In genomic region chr9:58199381-58200269, GRCm38 (mm10) we compare ENCODE assay signal across 9 mouse cellular contexts. TPM values are rescaled to one million over a fixed set of nuclear protein-coding genes. Genes with fewer than 3 reads are reported as not detected.
DNase-seq lines count a peak whose midpoint lies in the region; ATAC-seq and TF ChIP-seq lines count a peak whose summit lies in the region.
"Had no signal": no experiment of that assay in that cellular context is flagged by ENCODE, and none has a peak within 500 bp of the region (broad histone marks: within the 10 kb centered on the region; RNA-seq: fewer than 3 reads in every experiment).

No protein-coding gene starts in this region.

- H3K36me3 ChIP-seq in heart, embryonic 12.5 days, result no peaks in the 10 kb centered on the region
- no peaks in the 10 kb centered on the region for H3K36me3 ChIP-seq in ES-Bruce4 (ENCODE audit: control insufficient read depth, insufficient read depth, low read length, poor library complexity, severe bottlenecking)
- H3K36me3 ChIP-seq in forebrain, embryonic 11.5 days (ENCODE audit: control insufficient read depth, insufficient read depth, low read length), result no peaks in the 10 kb centered on the region
- H3K36me3 ChIP-seq in limb, embryonic 14.5 days (ENCODE audit: control insufficient read depth, insufficient read depth, low read length), result no peaks in the 10 kb centered on the region
- no peaks in the 10 kb centered on the region for H3K36me3 ChIP-seq in liver, embryonic 11.5 days (ENCODE audit: control insufficient read depth, insufficient read depth, low read length)

- no peak for TF ChIP-seq CTCF in ES-Bruce4 (IDR thresholded peaks at IDR 0.05; ENCODE audit: low read depth, low read length)

- peak overlapping the region; percentile 38 for H3K4me3 ChIP-seq in heart, embryonic 12.5 days
- peak overlapping the region; percentile 5 for H3K4me3 ChIP-seq in ES-Bruce4 (ENCODE audit: low read depth, low read length)
- peak overlapping the region; percentile 30 for H3K4me3 ChIP-seq in forebrain, embryonic 11.5 days (ENCODE audit: low read depth, low read length)
- H3K4me3 ChIP-seq in limb, embryonic 14.5 days (replicated peaks; ENCODE audit: low read length), result peak overlapping the region; percentile 25
- H3K4me3 ChIP-seq in liver, embryonic 11.5 days (ENCODE audit: low read depth, low read length), result no peak overlapping the region

- H3K9ac ChIP-seq in heart, embryonic 12.5 days, result no peak overlapping the region
- H3K9ac ChIP-seq in ES-Bruce4 (ENCODE audit: low read depth, poor library complexity, severe bottlenecking), result no peak overlapping the region
- peak overlapping the region; percentile 61 for H3K9ac ChIP-seq in forebrain, embryonic 11.5 days (ENCODE audit: low read length)
- H3K9ac ChIP-seq in limb, embryonic 14.5 days (ENCODE audit: low read depth, low read length, severe bottlenecking), result no peak overlapping the region
- H3K9ac ChIP-seq in liver, embryonic 11.5 days (ENCODE audit: low read depth, low read length), result no peak overlapping the region

- no peak for TF ChIP-seq POLR2A in ES-Bruce4 (IDR thresholded peaks at IDR 0.05; ENCODE audit: insufficient read depth, low read length)
- no peak for TF ChIP-seq POLR2A in limb, embryonic 14.5 days (IDR thresholded peaks at IDR 0.05; ENCODE audit: borderline replicate concordance, extremely low read depth, insufficient read depth, insufficient read length)

- DNase-seq in heart, adult 9 months (ENCODE audit: low spot score in 2 of 2), result no peak
- DNase-seq in forebrain, embryonic 11.5 days (ENCODE audit: low spot score), result peak; percentile 54
- DNase-seq in limb, embryonic 14.5 days (ENCODE audit: low spot score), result peak; percentile 35
- no peak for DNase-seq in liver, embryonic 11.5 days (ENCODE audit: low spot score)
- DNase-seq in lung, postnatal 25 days (ENCODE audit: low spot score), result no peak

- peak overlapping the region; percentile 70 for H3K4me2 ChIP-seq in heart, embryonic 12.5 days
- peak overlapping the region; percentile 45 for H3K4me2 ChIP-seq in forebrain, embryonic 11.5 days (ENCODE audit: low read depth, low read length, severe bottlenecking)
- peak overlapping the region; percentile 50 for H3K4me2 ChIP-seq in limb, embryonic 14.5 days (replicated peaks; ENCODE audit: low read depth, low read length, severe bottlenecking)
- no peak overlapping the region for H3K4me2 ChIP-seq in liver, embryonic 11.5 days

- WGBS in heart, embryonic 12.5 days, result 1% methylated on average over 41 of the region's 41 CpGs
- 1% methylated on average over 41 of the region's 41 CpGs for WGBS in forebrain, embryonic 11.5 days
- 3% methylated on average over 41 of the region's 41 CpGs for WGBS in limb, embryonic 14.5 days
- WGBS in liver, embryonic 11.5 days, result 2% methylated on average over 41 of the region's 41 CpGs

- TF ChIP-seq EP300 in ES-Bruce4 (IDR thresholded peaks at IDR 0.05; ENCODE audit: insufficient read depth, low read depth, low read length), result no peak

- no peak overlapping the region for H3K27ac ChIP-seq in heart, embryonic 12.5 days (ENCODE audit: poor library complexity, severe bottlenecking)
- H3K27ac ChIP-seq in ES-Bruce4 (ENCODE audit: insufficient read depth, low read length), result no peak overlapping the region
- peak overlapping the region; percentile 37 for H3K27ac ChIP-seq in forebrain, embryonic 11.5 days (ENCODE audit: low read depth, low read length)
- H3K27ac ChIP-seq in limb, embryonic 14.5 days (replicated peaks; ENCODE audit: low read depth, low read length), result no peak overlapping the region
- H3K27ac ChIP-seq in liver, embryonic 11.5 days (ENCODE audit: low read depth, low read length), result no peak overlapping the region

- no peak for ATAC-seq in heart, embryonic 12.5 days (ENCODE audit: insufficient number of reproducible peaks, low FRiP score)
- no peak for ATAC-seq in forebrain, embryonic 11.5 days (replicated peaks; ENCODE audit: low FRiP score)
- ATAC-seq in limb, embryonic 14.5 days (ENCODE audit: low FRiP score, low read depth), result 0 out of 2 replicates have a peak, but pooled peaks have one; percentile 9
- ATAC-seq in liver, embryonic 11.5 days (replicated peaks; ENCODE audit: low FRiP score), result no peak
- ATAC-seq in erythroid progenitor cell, adult 5-6 weeks (replicated peaks; ENCODE audit: low FRiP score, poor library complexity, severe bottlenecking), result no peak

- peaks cover 60% of the 10 kb centered on the region for H3K4me1 ChIP-seq in heart, embryonic 12.5 days (replicated peaks)
- H3K4me1 ChIP-seq in ES-Bruce4 (ENCODE audit: control insufficient read depth, insufficient read depth, low read length), result no peaks in the 10 kb centered on the region
- H3K4me1 ChIP-seq in forebrain, embryonic 11.5 days (replicated peaks; ENCODE audit: control insufficient read depth, insufficient read depth, low read length), result peaks cover 55% of the 10 kb centered on the region
- peaks cover 49% of the 10 kb centered on the region for H3K4me1 ChIP-seq in limb, embryonic 14.5 days (ENCODE audit: control insufficient read depth, insufficient read depth, low read length)
- H3K4me1 ChIP-seq in liver, embryonic 11.5 days (replicated peaks; ENCODE audit: control insufficient read depth, insufficient read depth, low read length), result peaks cover 8% of the 10 kb centered on the region

- peaks cover 93% of the 10 kb centered on the region for H3K27me3 ChIP-seq in heart, embryonic 12.5 days (replicated peaks)
- peaks cover 7% of the 10 kb centered on the region; the same call in 1 of the 2 replicates for H3K27me3 ChIP-seq in ES-Bruce4 (ENCODE audit: control insufficient read depth, insufficient read depth, low read length, poor library complexity, severe bottlenecking)
- H3K27me3 ChIP-seq in forebrain, embryonic 11.5 days (ENCODE audit: control insufficient read depth, insufficient read depth, low read length), result peaks cover 84% of the 10 kb centered on the region
- H3K27me3 ChIP-seq in limb, embryonic 14.5 days (ENCODE audit: control insufficient read depth, insufficient read depth, low read length), result peaks cover 85% of the 10 kb centered on the region
- H3K27me3 ChIP-seq in liver, embryonic 11.5 days (replicated peaks; ENCODE audit: control insufficient read depth, insufficient read depth, low read length), result peaks cover 99% of the 10 kb centered on the region

- no peaks in the 10 kb centered on the region for H3K9me3 ChIP-seq in heart, embryonic 12.5 days (replicated peaks)
- no peaks in the 10 kb centered on the region for H3K9me3 ChIP-seq in ES-Bruce4 (replicated peaks; ENCODE audit: control insufficient read depth, insufficient read depth, low read length, poor library complexity, severe bottlenecking)
- H3K9me3 ChIP-seq in forebrain, embryonic 11.5 days (ENCODE audit: control insufficient read depth, low read length), result no peaks in the 10 kb centered on the region
- H3K9me3 ChIP-seq in limb, embryonic 14.5 days (ENCODE audit: control insufficient read depth, low read length), result no peaks in the 10 kb centered on the region
- no peaks in the 10 kb centered on the region for H3K9me3 ChIP-seq in liver, embryonic 11.5 days (ENCODE audit: control insufficient read depth, low read length)

RNA-seq across cellular contexts. Expression of gene Islr, which starts 4.5 kb away (rescaled TPM):
- polyA plus RNA-seq in heart, embryonic 12.5 days (2016; fragmentation: Nextera tagmentation; extraction: Ambion mirVana), result 8.5 and 8.6 TPM in 2 replicates
- not detected in 2 replicates for polyA plus RNA-seq in ES-Bruce4 (2011; ENCODE audit: insufficient read depth, insufficient read length, low read depth, missing spikeins)
- polyA plus RNA-seq in forebrain, embryonic 11.5 days (2014; fragmentation: Nextera tagmentation; extraction: Ambion mirVana), result 9.4 and 11.7 TPM in 2 replicates
- polyA plus RNA-seq in limb, embryonic 14.5 days (2012; rRNA removed), result 493 and 711 TPM in 2 replicates
- 143 and 153 TPM in 2 replicates for polyA plus RNA-seq in limb, embryonic 14.5 days (2014; fragmentation: Nextera tagmentation; extraction: Ambion mirVana)
- polyA plus RNA-seq in liver, embryonic 11.5 days (2014; fragmentation: Nextera tagmentation; extraction: Ambion mirVana), result 7.7 and 8.5 TPM in 2 replicates
- 0.72 TPM in 1 of 2 replicates, not detected in the other for total RNA-seq in erythroid progenitor cell, adult 5-6 weeks (2015; ENCODE audit: low replicate concordance)
- total RNA-seq in erythroid progenitor cell, adult 5-6 weeks (2017; ENCODE audit: low replicate concordance), result 0.26 and 0.30 TPM in 2 replicates

RNA-seq across cellular contexts. Expression of gene Islr2, which starts 4.5 kb away (rescaled TPM):
- 0.05 TPM in 1 of 2 replicates, not detected in the other for polyA plus RNA-seq in heart, embryonic 12.5 days (2016; fragmentation: Nextera tagmentation; extraction: Ambion mirVana)
- polyA plus RNA-seq in ES-Bruce4 (2011; ENCODE audit: insufficient read depth, insufficient read length, low read depth, missing spikeins), result 0.67 and 0.85 TPM in 2 replicates
- polyA plus RNA-seq in forebrain, embryonic 11.5 days (2014; fragmentation: Nextera tagmentation; extraction: Ambion mirVana), result 18.1 and 21.1 TPM in 2 replicates
- 12.2 and 24.8 TPM in 2 replicates for polyA plus RNA-seq in limb, embryonic 14.5 days (2012; rRNA removed)
- polyA plus RNA-seq in limb, embryonic 14.5 days (2014; fragmentation: Nextera tagmentation; extraction: Ambion mirVana), result 1.7 and 2.7 TPM in 2 replicates
- 0.43 TPM in 1 of 2 replicates, not detected in the other for polyA plus RNA-seq in liver, embryonic 11.5 days (2014; fragmentation: Nextera tagmentation; extraction: Ambion mirVana)
- total RNA-seq in erythroid progenitor cell, adult 5-6 weeks (2015; ENCODE audit: low replicate concordance), result 0.42 TPM in 1 of 2 replicates, not detected in the other
- total RNA-seq in erythroid progenitor cell, adult 5-6 weeks (2017; ENCODE audit: low replicate concordance), result 0.23 TPM in 1 of 2 replicates, not detected in the other
- polyA plus RNA-seq: liver, embryonic 16.5 days had no signal

RNA-seq across cellular contexts. Expression of gene Pml, which starts 50.0 kb away (rescaled TPM):
- polyA plus RNA-seq in heart, embryonic 12.5 days (2016; fragmentation: Nextera tagmentation; extraction: Ambion mirVana), result 15.2 and 15.5 TPM in 2 replicates
- 198 and 200 TPM in 2 replicates for polyA plus RNA-seq in ES-Bruce4 (2011; ENCODE audit: insufficient read depth, insufficient read length, low read depth, missing spikeins)
- 13.6 and 13.7 TPM in 2 replicates for polyA plus RNA-seq in forebrain, embryonic 11.5 days (2014; fragmentation: Nextera tagmentation; extraction: Ambion mirVana)
- polyA plus RNA-seq in limb, embryonic 14.5 days (2012; rRNA removed), result 22.4 and 24.8 TPM in 2 replicates
- 15.4 and 18.4 TPM in 2 replicates for polyA plus RNA-seq in limb, embryonic 14.5 days (2014; fragmentation: Nextera tagmentation; extraction: Ambion mirVana)
- polyA plus RNA-seq in liver, embryonic 11.5 days (2014; fragmentation: Nextera tagmentation; extraction: Ambion mirVana), result 28.3 and 33.2 TPM in 2 replicates
- total RNA-seq in erythroid progenitor cell, adult 5-6 weeks (2015; ENCODE audit: low replicate concordance), result 226 and 252 TPM in 2 replicates
- total RNA-seq in erythroid progenitor cell, adult 5-6 weeks (2017; ENCODE audit: low replicate concordance), result 113 and 157 TPM in 2 replicates

RNA-seq across cellular contexts. Expression of gene Stoml1, which starts 53.3 kb away (rescaled TPM):
- 24.0 and 24.7 TPM in 2 replicates for polyA plus RNA-seq in heart, embryonic 12.5 days (2016; fragmentation: Nextera tagmentation; extraction: Ambion mirVana)
- polyA plus RNA-seq in ES-Bruce4 (2011; ENCODE audit: insufficient read depth, insufficient read length, low read depth, missing spikeins), result 24.6 and 26.5 TPM in 2 replicates
- 37.6 and 39.4 TPM in 2 replicates for polyA plus RNA-seq in forebrain, embryonic 11.5 days (2014; fragmentation: Nextera tagmentation; extraction: Ambion mirVana)
- 47.2 and 57.5 TPM in 2 replicates for polyA plus RNA-seq in limb, embryonic 14.5 days (2012; rRNA removed)
- polyA plus RNA-seq in limb, embryonic 14.5 days (2014; fragmentation: Nextera tagmentation; extraction: Ambion mirVana), result 28.7 and 30.4 TPM in 2 replicates
- polyA plus RNA-seq in liver, embryonic 11.5 days (2014; fragmentation: Nextera tagmentation; extraction: Ambion mirVana), result 9.7 and 12.9 TPM in 2 replicates
- total RNA-seq in erythroid progenitor cell, adult 5-6 weeks (2015; ENCODE audit: low replicate concordance), result 5.0 TPM in 1 of 2 replicates, not detected in the other
- 1.9 and 3.2 TPM in 2 replicates for total RNA-seq in erythroid progenitor cell, adult 5-6 weeks (2017; ENCODE audit: low replicate concordance)

Comparison
In these comparisons a context has a peak if more than half of its experiments do, and no peak if none do; other contexts are left out.
1. DNase-seq: peak in forebrain, embryonic 11.5 days (single experiment) and limb, embryonic 14.5 days (single experiment); none in heart, adult 9 months (0 of 2), liver, embryonic 11.5 days (single experiment) and lung, postnatal 25 days (single experiment).
2. RNA of gene Islr, which starts 4.5 kb away (polyA plus RNA-seq): 143 to 711 TPM in limb, embryonic 14.5 days; 9.4 to 11.7 TPM in forebrain, embryonic 11.5 days, 7.7 to 8.5 TPM in liver, embryonic 11.5 days, 8.5 to 8.6 TPM in heart, embryonic 12.5 days and not detected in ES-Bruce4; every median in the first group is over 10 times any median in the second.